Mouse (Mus musculus): ENCODE measurements around the gene 4930467E23Rik.
"Not testable (repeated sequence)": the region's sequence is repeated elsewhere in the genome, so short reads cannot be mapped to it uniquely, and the experiment has no call there.

The 4930467E23Rik gene

DNA sequence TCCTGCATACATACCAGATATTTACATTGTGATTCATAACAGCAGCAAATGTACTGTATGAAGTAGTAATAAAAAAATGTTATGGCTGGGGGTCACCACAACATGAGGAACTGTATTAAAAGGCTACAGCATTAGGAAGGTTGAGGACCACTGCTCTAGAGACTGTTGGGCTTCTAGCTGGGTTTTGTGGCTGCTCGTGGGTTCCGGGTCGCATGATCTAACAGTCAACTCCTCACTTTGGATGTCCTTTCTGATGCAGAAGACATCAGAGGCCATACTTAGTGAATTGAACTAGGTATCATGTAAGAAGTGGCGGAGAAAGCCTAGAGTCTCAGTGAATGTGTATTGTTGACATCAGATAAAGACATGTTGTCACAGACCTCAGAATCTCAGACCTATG lies 19.9 kb upstream of the 4930467E23Rik start:
- DNase-seq (ENCODE audit: low read depth, low spot score): not testable (repeated sequence)

DNA sequence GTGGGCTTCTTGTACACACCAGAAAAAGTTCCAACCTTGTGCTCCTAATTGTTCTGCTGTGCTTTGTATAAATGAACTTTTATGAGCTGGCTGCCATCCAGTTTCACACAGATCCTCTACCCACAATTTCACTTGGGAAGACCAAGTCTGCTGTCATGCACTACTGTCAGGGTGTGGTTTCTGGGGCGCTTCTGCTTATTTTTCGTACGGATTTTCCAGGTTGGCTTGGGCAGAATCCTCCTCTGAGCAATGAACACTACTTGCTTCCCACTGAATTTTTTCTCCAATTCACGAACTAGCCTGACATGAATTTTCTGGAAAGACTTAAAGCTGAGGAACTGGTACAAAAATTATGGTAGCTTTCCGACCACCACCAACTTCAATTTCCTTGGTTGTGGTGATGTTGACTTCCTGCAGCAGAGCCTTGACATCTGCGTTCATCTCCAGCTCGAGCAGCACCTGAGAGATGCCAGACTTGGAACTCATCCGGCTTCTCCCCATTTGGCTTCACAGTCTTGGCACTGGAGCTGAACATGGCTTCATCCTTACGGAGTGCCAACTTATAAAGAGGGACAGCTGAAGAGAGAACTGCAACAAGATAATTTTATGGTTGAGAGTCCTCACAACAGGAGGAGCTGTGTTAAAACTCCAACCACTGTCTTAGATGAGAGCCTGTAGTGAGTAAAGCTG lies 18.1 kb upstream of the 4930467E23Rik start:
- DNase-seq (ENCODE audit: low read depth, low spot score): not testable (repeated sequence)

DNA sequence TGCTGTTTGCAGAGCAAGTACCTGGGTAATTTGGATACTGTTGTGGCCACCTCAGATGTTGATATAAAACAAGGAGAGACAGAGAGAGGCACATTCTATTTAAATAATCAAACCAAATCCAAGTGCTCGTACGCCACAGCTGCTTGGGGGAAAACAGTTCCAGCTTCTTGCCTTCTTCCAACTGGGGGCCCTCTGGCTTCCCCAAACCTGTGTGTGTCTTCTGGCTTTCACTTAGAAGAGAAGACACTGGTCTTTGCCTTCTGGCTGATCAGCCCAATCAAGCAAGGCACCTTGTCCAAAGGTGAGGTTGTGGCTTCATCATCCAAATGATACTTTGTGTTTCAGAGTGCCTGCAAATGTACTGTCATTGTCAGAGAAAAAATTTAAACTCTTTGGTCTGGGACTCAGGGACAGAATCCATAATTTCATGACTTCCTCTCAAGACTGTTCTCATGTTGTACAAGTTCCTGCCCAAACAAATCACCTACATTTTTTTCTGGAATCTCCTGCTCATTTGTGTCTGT lies 17.1 kb upstream of the 4930467E23Rik start:
- not testable (repeated sequence) for DNase-seq (ENCODE audit: low read depth, low spot score)

DNA sequence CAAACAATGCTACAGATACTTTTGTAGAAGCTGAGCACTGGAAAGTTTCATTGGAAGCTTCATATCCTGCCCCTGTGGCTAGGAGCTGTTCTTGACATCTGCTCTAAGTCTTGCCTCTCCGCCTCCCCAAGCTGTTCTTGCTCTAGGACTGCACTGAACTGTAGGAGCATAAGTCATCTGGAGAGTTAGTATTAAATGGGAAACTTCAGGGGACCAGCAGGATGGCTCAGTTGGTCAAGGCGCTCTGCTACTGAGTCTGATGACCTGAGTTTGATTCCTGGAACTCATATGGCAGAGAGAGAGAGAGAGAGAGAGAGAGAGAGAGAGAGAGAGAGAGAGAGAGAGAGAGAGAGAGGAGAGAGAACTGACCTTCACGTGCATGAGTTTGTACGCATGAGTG lies 16.6 kb upstream of the 4930467E23Rik start:
- DNase-seq (ENCODE audit: low read depth, low spot score): not testable (repeated sequence)

DNA sequence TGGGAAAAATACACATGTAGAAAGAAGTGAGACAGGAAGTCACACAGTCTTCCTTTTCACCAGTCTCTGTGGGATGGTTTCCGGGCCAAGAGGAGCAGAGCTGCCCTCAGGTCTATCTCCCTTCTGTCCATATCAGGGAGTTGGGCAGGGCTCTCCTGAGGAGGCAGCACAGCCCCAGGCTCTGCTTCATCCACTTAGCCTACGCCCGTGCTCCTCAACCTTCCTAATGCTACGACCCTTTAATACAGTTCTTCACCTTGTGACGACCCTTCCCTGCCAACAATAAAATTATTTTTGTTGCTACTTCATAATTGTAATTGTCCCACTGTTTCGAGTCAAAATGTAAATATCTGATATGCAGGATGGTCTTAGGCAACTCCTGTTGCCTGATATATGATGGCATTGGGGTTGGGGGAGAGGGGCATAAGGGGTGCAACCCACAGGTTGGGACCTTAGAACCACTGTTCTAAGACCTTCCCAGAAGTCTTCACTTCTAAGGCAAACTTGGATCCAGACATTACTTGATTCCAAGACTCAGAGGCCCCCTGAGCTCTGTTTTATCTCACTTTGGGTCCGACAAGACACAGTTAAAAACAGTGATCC lies 16.0 kb upstream of the 4930467E23Rik start:
- DNase-seq (ENCODE audit: low read depth, low spot score): not testable (repeated sequence)

DNA sequence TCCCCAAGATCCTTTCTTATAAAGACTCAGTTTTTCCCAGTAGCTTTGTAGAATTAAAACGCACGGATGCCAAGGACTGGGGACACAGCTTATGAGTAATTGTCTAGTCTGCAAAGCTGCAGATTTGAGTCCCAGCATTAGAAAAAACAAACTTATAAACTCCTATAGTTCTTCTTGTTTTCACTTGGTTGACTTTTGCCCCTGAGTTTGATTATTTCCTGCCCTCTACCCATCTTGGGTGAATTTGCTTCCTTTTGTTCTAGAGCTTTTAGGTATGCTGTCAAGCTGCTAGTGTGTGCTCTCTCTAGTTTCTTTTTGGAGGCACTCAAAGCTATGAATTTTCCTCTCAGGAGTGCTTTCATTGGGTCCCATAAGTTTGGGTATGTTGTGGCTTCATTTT lies 14.9 kb upstream of the 4930467E23Rik start:
- DNase-seq (ENCODE audit: low read depth, low spot score): not testable (repeated sequence)

DNA sequence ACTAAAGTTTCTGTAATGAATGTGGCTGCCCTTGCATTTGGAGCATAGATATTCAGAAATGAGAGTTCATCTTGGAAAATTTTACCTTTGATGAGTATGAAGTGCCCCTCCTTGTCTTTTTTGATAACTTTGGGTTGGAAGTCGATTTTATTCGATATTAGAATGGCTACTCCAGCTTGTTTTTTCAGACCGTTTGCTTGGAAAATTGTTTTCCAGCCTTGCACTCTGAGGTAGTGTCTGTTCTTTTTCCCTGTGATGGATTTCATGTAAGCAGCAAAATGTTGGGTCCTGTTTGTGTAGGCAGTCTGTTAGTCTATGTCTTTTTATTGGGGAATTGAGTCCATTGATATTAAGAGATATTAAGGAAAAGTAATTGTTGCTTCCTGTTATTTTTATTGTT lies 14.1 kb upstream of the 4930467E23Rik start:
- not testable (repeated sequence) for DNase-seq (ENCODE audit: low read depth, low spot score)

DNA sequence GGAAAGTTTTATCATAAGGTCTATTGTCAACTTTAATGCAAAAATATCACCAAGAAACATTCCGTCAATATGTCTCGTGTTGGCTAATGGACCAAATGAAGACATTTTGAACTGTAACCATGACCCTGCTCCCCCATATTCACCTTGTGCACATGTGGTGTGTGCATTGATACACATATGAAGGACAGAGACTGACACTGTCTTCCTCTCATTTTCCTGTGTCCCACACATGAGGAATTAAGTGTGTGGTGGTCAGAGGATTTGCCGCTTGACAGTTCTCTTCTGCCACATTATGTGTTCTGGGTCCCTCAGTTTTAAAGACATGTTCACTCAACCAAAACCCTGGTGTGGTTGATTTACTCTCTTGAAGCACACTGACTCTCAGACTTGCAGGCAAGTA lies 11.5 kb upstream of the 4930467E23Rik start:
- DNase-seq (ENCODE audit: low read depth, low spot score): not testable (repeated sequence)

DNA sequence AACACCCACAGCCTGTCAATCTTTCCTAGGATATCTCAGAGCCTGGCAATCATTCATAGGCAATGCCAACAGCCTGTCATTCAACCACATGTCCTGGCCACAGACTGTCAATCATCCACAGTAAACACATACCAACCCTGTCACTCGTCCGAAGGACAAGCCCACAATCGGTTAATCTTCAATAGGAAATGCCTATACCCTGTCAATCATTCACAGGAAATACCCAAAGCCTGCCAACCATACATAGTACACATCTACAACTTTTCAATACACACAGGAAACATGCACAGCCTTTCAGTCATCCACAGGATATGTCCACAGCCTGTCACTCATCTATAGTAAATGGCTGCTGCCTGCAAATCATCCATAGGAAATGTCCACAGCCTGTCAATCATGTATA lies 9.9 kb upstream of the 4930467E23Rik start:
- not testable (repeated sequence) for DNase-seq (ENCODE audit: low read depth, low spot score)

DNA sequence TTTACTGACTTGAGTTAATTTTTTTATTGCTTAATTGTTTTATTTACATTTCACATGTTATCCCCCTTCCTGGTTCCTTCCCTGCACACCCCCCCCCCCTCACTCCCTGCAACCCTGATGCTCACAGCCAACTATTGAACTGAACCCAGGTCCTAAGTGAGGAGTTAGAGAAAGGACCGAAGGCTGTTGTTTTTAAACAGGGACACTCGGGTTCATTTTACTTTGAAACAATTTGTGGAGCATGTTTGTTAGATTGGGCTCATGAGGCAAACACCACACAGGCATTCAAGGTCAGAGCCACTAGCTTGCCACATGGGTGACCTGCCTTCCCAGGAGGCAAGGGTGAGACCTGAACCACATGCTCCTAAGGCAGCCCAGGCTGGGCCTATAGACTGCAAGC lies 4.5 kb upstream of the 4930467E23Rik start:
- not testable (repeated sequence) for DNase-seq (ENCODE audit: low read depth, low spot score)

DNA sequence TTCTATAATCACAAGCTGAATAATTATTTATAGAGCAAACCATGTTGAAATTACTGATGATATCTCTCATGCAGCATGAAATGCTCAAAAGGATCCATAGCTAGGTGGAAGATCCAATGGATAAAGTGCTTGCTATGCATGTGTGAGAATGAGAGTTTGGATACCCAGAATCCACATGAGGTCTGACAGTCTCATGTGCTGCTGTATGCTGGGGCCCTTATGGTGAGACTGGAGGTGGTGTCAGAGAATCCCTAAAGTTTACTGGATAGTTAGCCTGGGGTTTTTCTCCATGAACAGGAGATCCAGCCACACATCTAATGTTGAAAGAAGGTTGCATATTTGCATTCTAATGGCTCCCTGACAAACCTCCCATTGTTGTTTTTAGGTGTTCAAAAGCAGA lies 22.4 kb downstream of the 4930467E23Rik start:
- not testable (repeated sequence) for DNase-seq (ENCODE audit: low read depth, low spot score)

DNA sequence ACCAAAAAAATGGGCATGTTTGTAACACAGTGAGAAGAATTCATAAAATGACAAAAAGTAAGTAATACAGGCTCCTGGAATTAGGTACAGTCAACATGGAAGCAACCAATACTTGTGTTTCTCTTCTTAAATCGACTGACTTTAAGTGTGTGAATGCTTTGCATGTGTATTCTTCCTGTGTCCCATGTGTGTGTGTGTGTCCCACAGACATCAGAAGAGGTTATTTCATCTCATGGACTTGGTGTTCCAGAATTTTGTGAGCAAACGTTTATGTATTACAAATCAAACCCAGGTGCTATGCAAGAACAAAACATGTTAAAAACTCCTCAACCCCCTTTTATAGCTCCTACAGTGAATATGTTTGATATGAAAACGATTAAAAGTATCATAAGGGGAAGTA lies 24.8 kb downstream of the 4930467E23Rik start:
- not testable (repeated sequence) for DNase-seq (ENCODE audit: low read depth, low spot score)

DNA sequence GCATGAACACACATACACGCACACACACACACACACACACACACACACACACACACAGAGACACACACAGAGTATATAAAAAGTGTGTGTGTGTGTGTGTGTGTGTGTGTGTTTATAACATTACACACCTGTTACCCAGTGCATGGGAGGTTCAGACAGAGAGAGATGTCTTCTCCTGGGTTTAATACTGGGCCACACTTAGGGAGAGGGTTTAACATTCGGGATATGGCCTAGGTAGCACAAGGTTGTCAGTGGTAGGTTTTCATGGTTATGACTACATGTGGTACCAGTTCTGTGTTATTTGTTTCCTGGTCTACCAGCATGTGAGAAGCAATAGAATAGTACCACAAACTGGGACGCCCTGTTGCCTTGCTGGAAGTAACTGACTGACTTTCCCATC lies 25.6 kb downstream of the 4930467E23Rik start:
- DNase-seq (ENCODE audit: low read depth, low spot score): not testable (repeated sequence)

DNA sequence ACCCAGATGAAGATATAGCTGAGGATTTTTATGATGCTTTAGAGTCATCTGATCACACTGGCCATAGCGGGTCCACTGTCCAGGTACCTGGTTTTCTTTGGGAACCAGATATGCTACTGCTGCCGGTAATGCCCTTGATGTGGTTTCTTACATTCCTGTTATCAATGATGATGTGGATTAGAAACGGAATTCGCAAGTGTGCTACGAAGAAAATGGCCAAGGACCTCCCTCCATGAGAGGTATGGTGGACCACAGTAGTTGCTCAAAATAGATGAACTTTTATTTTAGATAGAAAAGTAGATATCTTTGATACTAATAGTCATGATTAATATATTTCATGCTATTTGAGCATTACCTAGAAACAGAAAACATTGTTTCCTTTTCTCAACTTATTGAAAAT lies 32.3 kb downstream of the 4930467E23Rik start:
- not testable (repeated sequence) for DNase-seq (ENCODE audit: low read depth, low spot score)

DNA sequence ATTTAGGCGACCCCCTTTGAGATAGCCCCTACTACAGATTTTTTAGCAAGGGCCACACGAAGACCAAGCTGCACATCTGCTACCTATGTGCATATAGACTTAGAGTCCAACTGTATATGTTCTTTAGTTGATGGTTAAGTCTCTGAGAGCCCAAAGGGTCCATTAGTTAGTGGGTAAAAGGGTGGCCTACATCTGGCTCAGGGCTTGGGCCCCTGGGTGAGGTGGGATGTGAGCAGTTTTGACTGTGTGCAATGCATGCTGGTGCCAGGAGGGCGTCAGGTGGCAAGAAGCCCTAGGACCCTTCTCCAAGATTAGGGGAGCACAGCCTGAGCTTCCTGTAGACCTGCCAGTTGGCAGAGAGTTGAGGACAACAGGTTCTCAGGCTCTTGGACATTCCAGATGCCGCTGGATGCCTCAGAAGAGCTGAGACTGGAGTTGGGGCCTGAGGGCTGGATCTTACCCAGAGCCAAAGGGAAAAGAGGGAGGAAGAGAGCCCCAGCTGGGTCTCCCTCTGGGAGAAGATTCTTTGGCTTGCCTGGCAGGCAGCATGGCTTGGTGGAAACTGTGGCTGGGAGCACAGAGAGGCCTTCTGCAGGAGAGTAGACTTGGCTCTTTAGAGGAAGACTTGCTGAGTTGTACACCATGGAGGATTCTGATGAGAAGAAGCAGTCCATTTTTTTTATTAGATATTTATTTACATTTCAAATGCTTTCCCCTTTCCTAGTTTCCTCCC lies 33.6 kb downstream of the 4930467E23Rik start:
- DNase-seq (ENCODE audit: low read depth, low spot score): not testable (repeated sequence)

DNA sequence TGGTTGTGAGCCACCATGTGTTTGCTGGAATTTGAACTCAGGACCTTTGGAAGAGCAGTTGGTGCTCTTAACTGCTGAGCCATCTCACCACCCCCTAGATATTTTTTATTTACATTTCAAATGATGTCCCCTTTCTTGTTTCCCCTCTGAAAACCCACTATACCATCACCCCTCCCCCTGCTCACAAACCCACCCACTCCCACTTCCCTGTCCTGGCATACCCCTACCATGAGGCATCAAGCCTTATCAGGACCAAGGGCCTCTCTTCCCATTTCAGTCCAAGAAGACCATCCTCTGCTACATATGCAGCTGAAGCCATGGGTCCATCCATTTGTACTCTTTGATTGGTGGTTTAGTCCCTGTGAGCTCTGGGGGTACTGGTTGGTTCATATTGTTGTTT lies 36.2 kb downstream of the 4930467E23Rik start:
- not testable (repeated sequence) for DNase-seq (ENCODE audit: low read depth, low spot score)

DNA sequence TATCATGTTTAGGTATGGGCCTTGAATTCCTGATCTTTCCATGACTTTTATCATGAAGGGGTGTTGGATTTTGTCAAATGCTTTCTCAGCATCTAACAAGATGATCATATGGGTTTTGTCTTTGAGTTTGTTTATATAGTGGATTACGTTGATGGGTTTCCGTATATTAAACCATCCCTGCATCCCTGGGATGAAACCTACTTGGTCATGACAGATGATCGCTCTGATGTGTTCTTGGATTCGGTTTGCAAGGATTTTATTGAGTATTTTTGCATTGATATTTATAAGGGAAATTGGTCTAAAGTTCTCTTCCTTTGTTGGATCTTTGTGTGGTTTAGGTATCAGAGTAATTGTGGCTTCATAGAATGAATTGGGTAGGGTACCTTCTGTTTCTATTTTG lies 44.1 kb downstream of the 4930467E23Rik start:
- not testable (repeated sequence) for DNase-seq (ENCODE audit: low read depth, low spot score)

DNA sequence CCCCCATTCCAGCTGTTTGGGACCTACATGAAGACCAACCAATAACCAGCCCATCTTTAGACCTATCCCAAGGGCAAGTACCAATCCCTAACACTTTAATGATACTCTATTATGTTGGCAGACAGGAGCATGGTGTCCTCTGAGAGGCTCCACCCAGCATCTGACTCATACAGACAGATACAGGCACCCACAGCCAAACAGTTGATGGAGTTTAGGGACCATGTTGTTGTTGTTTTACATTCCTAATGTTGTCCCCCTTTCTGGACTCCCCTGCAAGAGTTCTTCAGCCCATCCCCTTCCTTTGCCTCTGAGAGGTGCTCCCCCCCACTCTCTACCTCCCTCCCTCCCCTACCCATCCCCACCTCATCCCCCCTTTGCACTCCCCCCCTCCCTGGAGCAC lies 46.9 kb downstream of the 4930467E23Rik start:
- DNase-seq (ENCODE audit: low read depth, low spot score): not testable (repeated sequence)

DNA sequence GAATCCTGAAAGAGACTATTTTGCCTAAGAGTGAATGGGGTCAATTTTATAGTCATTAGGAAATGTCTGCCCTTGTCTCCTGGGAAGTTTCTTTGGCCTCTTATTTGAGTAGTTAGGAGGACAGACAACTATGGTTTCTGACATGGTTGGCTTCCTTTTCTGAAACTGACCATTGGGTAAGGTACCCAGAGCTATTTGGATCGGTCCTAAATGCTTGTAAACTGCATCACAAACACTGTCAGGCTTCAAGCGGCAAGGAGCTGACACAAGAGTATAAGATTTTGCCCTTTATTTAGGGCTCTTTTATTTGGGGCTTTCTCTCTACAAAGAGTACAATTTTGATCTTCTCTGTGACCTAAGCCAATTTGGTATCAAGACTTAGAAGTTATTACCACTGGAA lies 48.1 kb downstream of the 4930467E23Rik start:
- DNase-seq (ENCODE audit: low read depth, low spot score): not testable (repeated sequence)

DNA sequence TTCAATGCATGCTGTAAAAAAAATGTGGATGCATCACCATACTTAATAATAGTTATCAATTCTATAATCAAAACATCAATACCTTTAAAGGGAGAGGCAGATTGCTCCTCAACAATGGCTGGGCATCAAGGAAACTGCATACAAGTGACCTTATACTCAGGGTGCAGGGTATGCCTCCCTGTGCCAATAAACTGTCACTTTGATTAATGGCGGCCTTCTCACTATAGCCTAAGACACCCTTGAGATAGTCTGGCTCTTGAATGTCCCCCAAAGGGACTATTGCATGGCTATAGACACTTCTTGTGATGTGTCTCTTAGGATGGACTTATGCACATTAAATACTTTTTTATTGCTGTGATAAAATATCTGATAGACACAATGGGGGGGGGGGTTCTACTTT lies 48.8 kb downstream of the 4930467E23Rik start:
- not testable (repeated sequence) for DNase-seq (ENCODE audit: low read depth, low spot score)

DNA sequence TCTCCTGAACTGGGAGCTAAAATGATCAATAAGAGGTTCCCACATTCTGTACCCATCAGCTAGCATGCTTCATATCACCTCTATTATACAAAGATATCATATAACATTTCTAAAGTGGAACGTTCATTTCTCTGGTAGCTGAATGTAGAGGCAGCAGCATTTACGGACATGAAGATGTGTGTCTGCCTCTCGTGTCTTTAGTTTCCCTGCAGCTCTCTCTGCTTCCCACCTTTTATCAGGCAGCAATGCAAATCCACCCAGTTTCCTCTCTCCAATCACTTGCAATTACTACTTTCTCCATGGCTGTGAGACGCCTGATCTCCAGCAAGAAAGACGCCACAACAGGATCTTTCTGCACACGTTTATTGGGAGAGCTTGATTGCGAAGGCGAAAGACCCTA lies 49.5 kb downstream of the 4930467E23Rik start:
- not testable (repeated sequence) for DNase-seq (ENCODE audit: low read depth, low spot score)

DNA sequence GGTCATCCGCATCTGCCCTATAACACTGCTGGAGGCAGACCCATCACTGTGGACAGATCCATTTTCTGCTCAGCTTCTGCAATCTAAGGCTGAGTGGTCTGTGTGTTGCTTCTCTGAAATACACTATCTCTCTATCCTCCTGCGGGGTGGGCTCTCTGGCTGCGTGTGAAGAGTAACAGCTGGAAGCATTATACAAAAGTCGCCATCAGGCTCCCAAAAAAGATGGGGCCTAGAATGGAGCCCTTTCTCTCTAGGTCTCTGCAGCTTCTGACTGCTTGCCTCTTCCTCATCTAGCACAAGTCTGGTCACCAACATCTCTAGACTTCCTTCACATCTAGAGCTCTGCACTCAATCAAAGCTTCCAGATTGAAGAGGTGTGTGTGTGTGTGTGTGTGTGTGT lies 50.8 kb downstream of the 4930467E23Rik start:
- not testable (repeated sequence) for DNase-seq (ENCODE audit: low read depth, low spot score)
